In genomic region chr7:135465293-135465692, GRCm38 (mm10) we compare ENCODE assay signal across 13 mouse cellular contexts. TPM values are rescaled to one million over a fixed set of nuclear protein-coding genes. Genes with fewer than 3 reads are reported as not detected.
A peak's percentile ranks its signal among the peaks of the same experiment; 100 is the strongest.
DNase-seq lines count a peak whose midpoint lies in the region; ATAC-seq and TF ChIP-seq lines count a peak whose summit lies in the region.
"Had no signal": no experiment of that assay in that cellular context is flagged by ENCODE, and none has a peak within 500 bp of the region (broad histone marks: within the 10 kb centered on the region; RNA-seq: fewer than 3 reads in every experiment).

No protein-coding gene starts in this region.

- peak overlapping the region; percentile 19; the same call in 1 of the 2 replicates for H3K4me3 ChIP-seq in forebrain, embryonic 12.5 days (replicated peaks)
- H3K4me3 ChIP-seq in left cerebral cortex, adult 2 months: no peak overlapping the region
- H3K4me3 ChIP-seq in neural tube, embryonic 13.5 days: peak overlapping the region; percentile 20
- H3K4me3 ChIP-seq in liver, postnatal 0 days (ENCODE audit: low read depth, low read length): no peak overlapping the region

- TF ChIP-seq EP300 in liver, postnatal 0 days (IDR thresholded peaks at IDR 0.05; ENCODE audit: low read depth): no peak

- no peaks in the 10 kb centered on the region for H3K36me3 ChIP-seq in forebrain, embryonic 12.5 days (replicated peaks)
- no peaks in the 10 kb centered on the region for H3K36me3 ChIP-seq in neural tube, embryonic 13.5 days
- H3K36me3 ChIP-seq in liver, postnatal 0 days (replicated peaks; ENCODE audit: insufficient read depth, low read length): no peaks in the 10 kb centered on the region
- H3K36me3 ChIP-seq: G1E had no signal

- peak; percentile 74 for ATAC-seq in forebrain, embryonic 12.5 days (ENCODE audit: low FRiP score)
- peak; percentile 81 for ATAC-seq in neural tube, embryonic 13.5 days (ENCODE audit: low read depth)
- ATAC-seq in liver, postnatal 0 days: no peak

- peaks cover 12% of the 10 kb centered on the region for H3K4me1 ChIP-seq in forebrain, embryonic 12.5 days
- peaks cover 20% of the 10 kb centered on the region for H3K4me1 ChIP-seq in neural tube, embryonic 13.5 days (replicated peaks)
- H3K4me1 ChIP-seq in liver, postnatal 0 days (ENCODE audit: insufficient read depth): no peaks in the 10 kb centered on the region

- intact Hi-C loops in left cerebral cortex, adult 2 months (cut with DNase I): loop anchor here (1.0 kb wide), 1 partner anchor 62 kb away; no protein-coding TSS in a partner anchor

- WGBS in forebrain, embryonic 12.5 days: 5% methylated on average over 12 of the region's 12 CpGs
- WGBS in neural tube, embryonic 13.5 days: 11% methylated on average over 12 of the region's 12 CpGs
- 17% methylated on average over 12 of the region's 12 CpGs for WGBS in liver, postnatal 0 days (ENCODE audit: insufficient replicate concordance)

- peaks cover 5% of the 10 kb centered on the region; the same call in 1 of the 2 replicates for H3K27me3 ChIP-seq in forebrain, embryonic 12.5 days
- H3K27me3 ChIP-seq in neural tube, embryonic 13.5 days: no peaks in the 10 kb centered on the region
- no peaks in the 10 kb centered on the region; the same call in 1 of the 2 replicates for H3K27me3 ChIP-seq in liver, postnatal 0 days (ENCODE audit: insufficient read depth, low read length)

- H3K27ac ChIP-seq in forebrain, embryonic 12.5 days: 0 out of 2 replicates have a peak overlapping the region, but pooled peaks have one; percentile 8
- H3K27ac ChIP-seq in left cerebral cortex, adult 2 months: peak overlapping the region; percentile 57; the same call in 1 of the 2 replicates
- peak overlapping the region; percentile 76 for H3K27ac ChIP-seq in neural tube, embryonic 13.5 days (replicated peaks)
- H3K27ac ChIP-seq in liver, postnatal 0 days (ENCODE audit: low read depth): no peak overlapping the region

- peak overlapping the region; percentile 47 for H3K4me2 ChIP-seq in forebrain, embryonic 12.5 days
- peak overlapping the region; percentile 51 for H3K4me2 ChIP-seq in neural tube, embryonic 13.5 days
- H3K4me2 ChIP-seq in liver, postnatal 0 days (ENCODE audit: low read depth, low read length): no peak overlapping the region

- peak overlapping the region; percentile 36; the same call in 1 of the 2 replicates for H3K9ac ChIP-seq in forebrain, embryonic 12.5 days
- H3K9ac ChIP-seq in neural tube, embryonic 13.5 days: peak overlapping the region; percentile 57
- H3K9ac ChIP-seq in liver, postnatal 0 days (replicated peaks): no peak overlapping the region

- peak; percentile 65 for DNase-seq in layer of hippocampus, adult 11-12 months (ENCODE audit: low spot score)
- no peak for DNase-seq in layer of hippocampus, adult 9-10 months (ENCODE audit: low spot score)
- DNase-seq in left cerebral cortex, adult 2 months (ENCODE audit: extremely low spot score in 1 of 2, low spot score in 2 of 2): peak in 1 of 2 experiments; percentile 28
- no peak for DNase-seq in liver, postnatal 0 days
- DNase-seq in adrenal gland, adult 8-10 months: no peak
- no peak for DNase-seq in adrenal gland, postnatal 25 days
- DNase-seq: gastrocnemius, postnatal 25 days had no signal

- no peak for TF ChIP-seq CTCF in left cerebral cortex, adult 2 months (IDR thresholded peaks at IDR 0.05)
- no peak for TF ChIP-seq CTCF in liver, postnatal 0 days (IDR thresholded peaks at IDR 0.05; ENCODE audit: low read depth)

- no peaks in the 10 kb centered on the region for H3K9me3 ChIP-seq in forebrain, embryonic 12.5 days
- no peaks in the 10 kb centered on the region for H3K9me3 ChIP-seq in neural tube, embryonic 13.5 days
- H3K9me3 ChIP-seq in liver, postnatal 0 days (ENCODE audit: low read length): no peaks in the 10 kb centered on the region
- H3K9me3 ChIP-seq: G1E had no signal

RNA-seq across cellular contexts. Expression of gene Foxi2, which starts 55.2 kb away (rescaled TPM):
- 0.14 TPM in 1 of 2 replicates, not detected in the other for polyA plus RNA-seq in forebrain, embryonic 12.5 days (2016; fragmentation: Nextera tagmentation; extraction: Ambion mirVana)
- total RNA-seq in left cerebral cortex, adult 2 months (2021): not detected
- not detected in 2 replicates for polyA plus RNA-seq in neural tube, embryonic 13.5 days (2015; fragmentation: Nextera tagmentation; extraction: Ambion mirVana)
- not detected in 2 replicates for polyA plus RNA-seq in liver, postnatal 0 days (2015; fragmentation: Nextera tagmentation; extraction: Ambion mirVana)
- total RNA-seq in adrenal gland, adult 8-10 months (2022): not detected
- total RNA-seq in adrenal gland, postnatal 25 days (2021): not detected in 2 replicates
- total RNA-seq: gastrocnemius, postnatal 25 days; left cerebral cortex, postnatal 25 days; neutrophil, adult 5-6 weeks had no signal
- polyA plus RNA-seq: G1E; testis, adult 2 months had no signal

Comparison
In these comparisons a context has a peak if more than half of its experiments do, and no peak if none do; other contexts are left out.
1. H3K4me3 ChIP-seq: peak in forebrain, embryonic 12.5 days (single experiment) and neural tube, embryonic 13.5 days (single experiment); none in left cerebral cortex, adult 2 months (single experiment) and liver, postnatal 0 days (single experiment).